Mouse (Mus musculus) cerebral cortex, adult 2 months (tissue): ENCODE results near the gene 1700016H13Rik.

Experiments
- WGBS: fragments of 180-500 bp; shearing (Covaris S2); methylation state at CpG from one replicate; pipeline ENCODE4 v1.1.7; 2018; 5-methylcytosine and 5-hydroxymethylcytosine counted together

The 1700016H13Rik gene

DNA sequence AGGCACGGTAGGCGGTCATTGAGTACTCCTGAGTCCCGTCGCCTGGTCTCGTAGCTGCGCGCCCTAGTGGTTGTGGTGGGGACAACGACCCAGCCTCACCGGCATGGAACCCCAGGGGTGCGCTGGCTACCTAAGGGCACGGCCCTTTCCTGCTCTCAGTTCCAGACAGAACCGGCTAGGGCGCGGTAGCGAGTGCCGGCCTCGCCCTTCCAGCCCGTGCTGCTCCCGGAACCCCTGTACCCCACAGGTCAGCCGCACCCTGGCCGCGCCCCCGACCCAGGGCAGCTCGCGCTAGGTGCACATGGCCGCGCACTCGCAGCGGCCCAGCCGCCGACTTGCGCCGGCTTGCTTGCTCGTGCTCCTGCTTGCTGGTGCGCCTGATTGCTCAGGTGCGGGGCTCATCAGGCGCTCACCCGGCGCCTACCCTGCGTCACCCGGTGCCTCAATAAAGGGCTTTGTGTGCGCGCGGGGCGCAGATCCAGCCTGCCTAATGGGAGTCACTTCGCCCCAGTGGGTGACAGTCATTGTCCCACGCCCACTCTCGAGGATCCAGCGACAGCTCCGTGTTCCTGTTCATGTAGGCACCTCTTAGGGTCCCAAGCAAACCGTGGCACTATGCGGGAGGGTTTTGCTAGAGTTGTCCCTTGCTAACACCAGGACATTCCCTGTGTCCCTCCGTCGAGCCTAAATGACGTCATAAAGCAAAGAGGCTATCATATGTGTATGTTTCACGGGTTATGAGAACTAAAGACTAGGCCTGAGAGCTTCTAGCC, at the start of gene 1700016H13Rik:
Gene 1700016H13Rik, minus strand, starts transcription at position 665 of the 773 bp plus-strand sequence.
- WGBS = 4% methylated on average over 54 of the region's 56 CpGs

DNA sequence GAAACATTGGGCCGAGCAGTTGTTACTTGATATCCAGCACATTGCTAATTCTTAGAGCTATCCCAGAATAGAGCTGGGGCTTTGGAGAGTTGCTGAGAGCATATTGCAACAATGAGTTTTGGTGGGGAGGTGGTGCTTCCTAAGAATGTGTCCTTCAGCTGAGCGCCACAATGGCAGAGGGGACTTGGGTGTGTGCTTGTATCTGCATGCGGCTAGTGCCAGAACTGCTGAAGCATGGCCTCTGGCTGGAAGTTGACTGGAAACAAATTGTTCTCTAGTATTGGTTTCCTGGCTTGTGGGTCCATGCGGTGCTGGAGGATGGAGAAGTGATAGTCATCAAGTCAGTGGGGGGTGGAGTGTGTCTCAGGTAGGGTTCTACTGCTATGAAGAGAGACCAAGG, 49.5 kb upstream of the 1700016H13Rik start:
- 91% methylated on average over 4 of the region's 4 CpGs for WGBS

DNA sequence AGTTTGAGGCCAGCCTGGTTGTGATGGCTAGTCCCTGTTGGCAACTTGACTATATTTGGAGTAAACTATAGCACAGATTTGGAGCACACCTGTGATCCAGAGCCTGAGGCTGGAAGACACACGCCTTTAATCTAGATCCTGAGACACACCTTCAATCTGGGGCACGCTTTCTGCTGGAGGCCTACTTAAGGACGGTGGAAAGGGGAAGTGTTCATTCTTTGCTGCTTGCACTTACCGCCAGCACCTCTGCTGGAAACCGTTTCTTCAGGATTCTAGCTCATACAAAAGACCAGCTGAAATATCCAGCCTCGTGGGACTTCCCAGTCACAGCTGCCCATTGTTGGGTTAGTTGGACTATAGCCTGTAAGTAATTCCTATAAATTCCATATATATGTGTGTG, 46.7 kb upstream of the 1700016H13Rik start:
- WGBS = 81% methylated on average over 6 of the region's 6 CpGs

DNA sequence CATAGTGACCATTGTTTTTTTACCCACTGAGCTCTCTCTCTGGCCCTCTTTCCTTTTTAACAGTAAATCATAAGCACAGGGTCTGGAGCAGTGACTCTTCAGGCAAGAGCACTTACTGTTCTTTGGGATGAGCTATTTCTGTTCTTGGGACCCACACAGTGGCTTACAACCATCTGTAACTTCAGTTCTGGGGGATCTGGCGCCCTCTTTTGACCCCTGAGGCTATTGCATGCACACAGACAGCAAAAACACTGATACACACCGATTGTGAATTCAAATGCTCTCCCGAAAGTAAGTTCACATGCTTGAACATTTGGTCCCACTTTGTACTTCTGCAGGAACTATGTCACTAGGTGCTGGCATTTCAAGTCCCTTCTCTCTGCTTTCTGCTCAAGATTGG, 45.7 kb upstream of the 1700016H13Rik start:
- 78% methylated on average over 3 of the region's 3 CpGs for WGBS

DNA sequence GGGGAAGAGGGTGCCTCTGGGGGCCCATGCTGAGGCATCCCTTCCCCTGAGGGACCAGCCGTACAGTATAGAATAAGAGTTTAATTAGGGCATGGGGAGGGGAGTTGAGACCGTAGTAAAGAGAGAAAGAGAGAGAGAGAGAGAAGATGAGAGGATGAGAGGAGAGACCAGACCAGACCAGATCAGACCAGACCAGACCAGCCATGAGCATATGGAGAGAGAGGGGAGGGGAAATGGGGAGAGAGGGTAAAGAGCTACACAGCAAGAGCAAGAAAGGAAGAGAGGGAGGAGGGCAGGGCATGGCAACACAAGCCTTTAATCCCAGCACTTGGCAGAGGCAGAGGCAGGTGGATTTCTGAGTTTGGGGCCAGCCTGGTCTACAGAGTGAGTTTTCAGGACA, 44.9 kb upstream of the 1700016H13Rik start:
- whole genome bisulfite sequencing = 91% methylated on average over 2 of the region's 2 CpGs

DNA sequence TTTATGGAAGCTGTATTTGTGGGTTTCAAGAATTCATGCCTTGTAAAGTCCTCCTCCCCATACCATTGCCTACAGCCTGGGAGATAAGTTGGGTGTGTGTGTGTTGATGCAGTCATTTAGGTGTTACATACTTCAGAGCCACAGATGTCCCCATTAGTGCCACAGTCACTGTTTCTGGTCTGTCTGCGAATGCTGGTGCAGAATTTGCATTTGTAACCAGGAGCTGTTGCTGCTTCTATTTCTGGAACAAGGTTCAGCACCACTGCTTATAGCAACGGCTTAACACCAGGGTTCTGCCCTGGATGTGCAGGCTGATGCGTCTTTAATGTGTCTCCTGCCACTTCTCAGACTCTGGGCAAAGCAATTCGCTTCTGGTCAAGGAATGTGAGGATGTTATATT, 43.7 kb upstream of the 1700016H13Rik start:
- WGBS = 38% methylated on average over 4 of the region's 4 CpGs

DNA sequence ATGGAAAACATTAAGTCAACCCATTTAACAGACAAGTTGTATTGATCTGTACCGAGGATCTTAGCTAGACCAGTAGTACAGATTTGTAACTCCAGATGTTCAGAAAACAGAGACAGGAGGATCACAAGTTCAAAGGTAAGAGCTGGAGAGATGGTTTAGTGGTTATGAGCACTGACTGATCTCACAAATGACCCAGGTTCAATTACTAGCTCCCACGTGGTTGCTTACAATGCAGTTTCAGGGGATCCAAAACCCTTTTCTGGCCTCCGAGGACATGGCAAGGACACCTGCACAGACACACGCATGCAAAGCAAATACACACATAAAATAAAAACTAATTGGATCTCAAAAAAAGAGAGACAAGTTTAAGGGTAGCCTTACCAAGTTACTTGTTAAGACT, 42.8 kb upstream of the 1700016H13Rik start:
- WGBS = 87% methylated on average over 4 of the region's 4 CpGs

DNA sequence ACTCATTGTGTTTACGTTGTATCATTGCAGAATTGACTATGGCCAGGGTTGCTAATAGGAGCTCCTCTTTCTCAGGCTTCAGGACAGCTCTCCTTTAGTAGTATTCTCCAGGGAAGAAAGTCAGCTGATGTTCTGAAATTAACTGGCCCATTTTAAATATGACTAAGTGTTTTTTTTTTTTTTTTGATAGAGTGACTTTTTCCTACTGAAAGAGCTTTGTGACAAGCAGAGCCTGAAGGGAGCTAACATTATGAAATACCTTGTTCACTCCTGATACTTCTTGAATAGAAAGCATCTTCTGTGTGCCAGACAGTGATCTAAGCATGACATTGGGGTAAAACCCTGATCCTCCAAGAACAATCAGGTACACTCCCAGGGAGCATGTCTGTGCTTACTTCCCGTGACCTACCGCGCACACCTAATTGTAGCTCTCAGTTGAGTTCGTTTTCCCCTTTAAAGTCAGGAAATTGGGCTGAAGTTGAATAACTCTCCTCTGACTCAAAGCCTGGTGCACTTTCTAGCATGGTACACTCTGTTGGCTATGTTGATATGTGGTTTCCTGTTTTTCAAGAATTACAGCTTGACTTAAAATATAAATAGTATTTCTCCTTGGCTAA, 42.2 kb upstream of the 1700016H13Rik start:
- 78% methylated on average over 5 of the region's 5 CpGs for WGBS

DNA sequence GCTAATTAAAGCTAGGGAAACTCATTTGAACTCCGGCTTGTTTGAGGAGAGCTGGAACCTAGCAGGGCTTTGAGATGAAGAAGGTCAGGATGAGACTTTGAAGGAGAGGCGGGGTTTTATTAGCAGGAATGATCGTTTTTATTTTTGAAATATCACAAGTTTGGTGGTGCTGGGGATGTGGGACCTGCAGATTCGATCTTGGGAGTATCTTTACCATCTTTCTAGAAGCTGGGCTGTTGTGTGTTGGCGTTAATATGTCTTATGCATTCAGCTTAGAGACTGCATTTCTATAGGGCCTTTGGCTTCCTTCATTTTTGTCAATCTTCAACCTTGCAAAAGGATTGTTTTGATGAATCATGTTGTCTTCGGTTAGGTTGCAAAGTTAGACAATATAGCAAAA, 38.3 kb upstream of the 1700016H13Rik start:
- 79% methylated on average over 6 of the region's 6 CpGs for WGBS

DNA sequence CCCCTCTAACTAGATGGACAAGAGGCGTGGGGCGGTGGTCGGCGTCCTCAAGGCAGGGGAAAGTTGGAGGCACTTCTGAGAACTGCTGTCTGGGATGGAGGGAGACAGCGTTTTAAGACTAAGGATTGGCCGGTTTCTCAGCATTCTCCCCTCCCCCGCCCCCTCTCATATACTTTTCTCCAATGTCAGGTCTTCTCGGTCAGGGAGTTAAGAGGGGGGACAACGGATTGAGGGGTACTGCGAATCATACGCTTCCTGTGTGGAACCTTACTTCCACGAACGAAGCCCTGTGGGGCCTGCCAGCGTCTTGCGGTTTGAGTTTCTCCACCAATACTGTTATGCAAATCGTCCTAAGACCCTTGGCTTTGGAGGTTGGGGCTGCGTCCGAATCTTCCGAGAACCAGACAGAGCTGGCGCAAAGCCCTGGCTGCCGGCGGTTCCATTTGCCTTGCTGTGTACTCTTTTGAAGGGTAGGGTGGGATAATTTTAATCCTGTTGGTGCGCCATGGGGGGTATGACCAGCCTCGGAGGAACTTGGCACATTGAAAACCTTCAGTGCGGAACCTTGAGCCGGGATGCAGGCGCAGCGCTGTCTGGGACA, 37.3 kb upstream of the 1700016H13Rik start:
- 3% methylated on average over 28 of the region's 28 CpGs for WGBS

DNA sequence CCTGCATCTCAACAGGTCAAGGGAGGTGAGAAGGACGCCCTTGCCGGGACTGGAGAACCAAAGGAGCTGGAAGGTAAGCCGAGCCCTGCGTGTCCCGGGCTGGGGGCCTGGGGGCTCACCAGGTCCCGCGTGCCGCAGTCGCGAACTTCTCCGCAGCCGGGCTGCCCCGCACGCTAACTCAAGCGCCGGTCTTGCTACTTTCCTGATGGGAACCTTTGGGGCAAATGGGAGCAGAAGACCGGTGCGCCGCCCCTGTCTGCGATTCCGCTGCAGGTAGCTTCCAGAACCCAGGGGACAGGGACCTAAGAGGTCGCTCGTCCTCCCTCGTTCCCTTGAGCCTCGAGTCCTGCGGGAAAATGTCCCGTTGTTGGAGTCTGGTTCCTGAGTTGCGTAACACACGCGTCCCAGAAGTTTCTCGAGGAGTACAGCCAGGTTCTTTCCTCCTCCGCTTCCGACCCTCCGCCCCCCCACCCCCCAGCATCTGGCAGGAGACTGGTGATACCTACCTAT, 36.8 kb upstream of the 1700016H13Rik start:
- under 1% methylated on average over 34 of the region's 34 CpGs for whole genome bisulfite sequencing

DNA sequence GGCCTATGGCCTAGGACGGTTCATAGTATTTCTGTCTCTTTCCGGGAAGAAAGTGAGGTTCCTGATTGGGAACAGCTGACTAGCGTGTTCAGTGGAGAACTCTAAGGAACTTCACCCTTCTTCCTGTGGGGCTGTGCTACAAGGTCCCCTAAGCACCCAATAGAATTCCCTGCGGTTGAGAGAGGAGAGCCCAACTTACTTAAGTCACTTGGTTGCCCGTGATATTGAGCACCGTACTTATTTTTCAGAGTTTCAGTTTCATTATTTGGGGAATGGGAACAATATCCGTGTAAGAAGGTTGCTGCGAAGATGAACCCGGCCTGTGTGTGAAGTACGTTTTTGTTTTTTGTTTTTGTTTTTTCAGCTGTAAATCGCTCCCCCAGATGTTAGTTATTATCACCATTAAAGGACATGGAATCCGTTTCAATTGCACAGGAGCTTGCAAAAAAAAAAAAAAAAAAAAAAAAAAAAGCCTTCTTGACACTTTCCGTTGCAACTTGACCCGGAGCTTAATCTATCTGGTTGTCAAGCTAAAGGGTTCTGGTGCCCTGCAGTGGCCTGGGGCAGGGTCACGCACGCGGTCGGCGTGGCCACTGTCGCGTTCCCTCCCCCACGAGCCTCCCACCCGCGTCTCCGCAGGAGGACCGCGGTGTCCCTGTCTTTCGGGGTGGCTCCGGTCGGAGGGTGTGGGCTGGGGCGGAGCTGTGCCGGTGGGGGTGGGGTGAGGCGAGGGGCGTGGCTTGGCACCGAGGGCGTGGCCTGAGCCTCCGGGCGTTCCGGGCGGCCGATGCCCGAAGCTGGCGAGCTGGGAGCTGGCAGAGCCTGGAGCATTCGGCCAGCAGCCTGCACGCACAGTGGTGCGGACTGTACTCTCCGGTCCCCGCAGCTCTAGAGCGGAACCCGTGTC, 36.1 kb upstream of the 1700016H13Rik start, which contains the start of gene Aff1:
Gene Aff1, plus strand, starts transcription at position 751 of the 907 bp plus-strand sequence.
- WGBS = 6% methylated on average over 50 of the region's 50 CpGs

DNA sequence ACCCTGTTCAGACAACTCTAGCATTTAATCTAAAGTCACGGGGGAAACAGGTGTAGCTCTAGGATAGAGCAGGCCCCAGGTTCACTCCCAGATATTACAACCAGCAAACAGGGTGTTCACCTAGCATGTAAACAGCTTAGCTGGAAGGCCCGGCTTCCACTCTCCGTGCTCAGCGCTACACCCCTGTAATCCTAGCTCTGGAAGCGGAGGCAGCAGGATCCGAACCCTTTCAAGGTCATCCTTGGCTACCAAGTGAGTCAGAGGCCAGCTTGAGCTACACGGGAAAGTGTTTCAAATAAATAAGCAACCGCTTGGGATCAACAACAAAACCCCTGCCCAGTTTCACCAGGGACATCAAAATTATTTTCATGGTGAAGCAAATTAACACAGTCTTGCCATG, 34.4 kb upstream of the 1700016H13Rik start:
- 95% methylated on average over 8 of the region's 8 CpGs for WGBS

DNA sequence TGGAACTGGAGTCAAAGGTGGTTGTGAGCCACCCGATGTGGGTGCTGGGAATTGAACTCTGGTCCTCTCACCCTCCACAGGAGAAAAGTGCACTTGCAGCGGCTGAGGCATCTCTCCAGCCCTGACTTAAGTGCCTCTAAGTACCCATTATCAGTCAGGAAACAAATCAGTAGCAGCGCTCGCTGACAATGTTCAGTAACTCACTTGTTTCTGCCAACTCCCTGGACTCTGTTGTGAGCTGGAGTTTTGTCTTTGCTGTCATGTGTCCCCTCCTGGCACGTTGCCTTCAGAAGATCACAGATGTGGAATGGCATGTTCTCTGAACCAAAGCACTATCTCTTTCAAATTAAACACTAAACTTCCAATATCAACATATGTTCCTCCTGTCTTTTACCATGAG, 33.8 kb upstream of the 1700016H13Rik start:
- 87% methylated on average over 5 of the region's 5 CpGs for whole genome bisulfite sequencing

DNA sequence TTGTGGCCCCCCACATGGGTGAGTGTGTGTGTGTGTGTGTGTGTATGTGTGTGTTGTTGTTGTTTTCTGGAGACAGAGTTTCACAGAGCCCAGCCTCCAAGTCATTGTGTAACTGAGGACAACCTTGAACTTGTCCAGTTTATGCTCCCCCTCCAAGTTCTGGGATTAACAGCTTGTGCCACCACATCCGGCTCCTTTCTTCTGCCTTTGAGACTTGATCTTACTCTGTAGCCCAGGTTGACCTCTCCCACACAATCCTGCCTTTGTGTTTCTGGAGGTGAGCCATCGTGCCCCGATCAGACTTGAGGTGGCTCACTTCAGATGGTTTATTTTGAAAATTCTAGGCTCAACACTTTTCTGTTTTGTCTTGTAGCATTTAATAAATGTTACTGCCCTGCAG, 26.0 kb upstream of the 1700016H13Rik start:
- 75% methylated on average over 3 of the region's 3 CpGs for WGBS

DNA sequence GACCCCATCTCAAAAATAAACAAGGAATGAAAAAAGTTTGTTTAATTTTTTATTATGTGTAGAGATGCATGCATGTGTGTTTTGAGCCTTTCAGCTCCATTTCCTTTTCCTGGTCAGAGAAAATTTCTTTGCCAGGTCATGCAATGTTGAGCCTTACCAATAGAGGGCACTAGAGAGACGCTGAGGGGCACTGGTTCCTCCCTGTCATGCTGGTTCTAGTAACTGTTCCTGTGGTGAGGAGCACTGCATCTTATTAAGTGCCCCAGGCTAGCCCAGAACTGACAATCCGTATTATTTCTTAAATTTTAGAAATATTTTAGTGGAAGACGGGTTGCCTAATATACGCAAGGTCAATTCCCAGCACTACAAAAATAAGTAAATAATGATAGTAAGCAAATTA, 24.6 kb upstream of the 1700016H13Rik start:
- 57% methylated on average over 4 of the region's 4 CpGs for WGBS

DNA sequence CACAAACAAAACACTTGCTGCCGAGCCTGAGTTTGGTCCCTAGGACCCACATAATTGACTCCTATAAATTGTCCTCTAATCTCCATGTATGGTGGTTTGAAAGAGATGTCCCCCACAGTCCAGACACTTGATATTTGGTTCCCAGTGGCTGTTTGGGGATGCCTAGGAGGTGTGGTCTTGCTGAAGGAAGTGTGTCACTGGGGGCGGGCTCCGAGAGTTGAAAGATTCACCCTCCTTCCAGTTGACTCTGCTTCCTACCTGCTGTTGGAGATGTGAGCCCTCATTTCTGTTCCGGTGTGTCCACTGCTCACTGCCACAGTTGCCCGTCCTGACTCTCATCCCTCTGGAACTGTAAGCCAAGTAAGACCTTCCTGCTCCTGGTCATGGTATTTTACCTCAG, 23.2 kb upstream of the 1700016H13Rik start:
- 94% methylated on average over 5 of the region's 5 CpGs for WGBS

DNA sequence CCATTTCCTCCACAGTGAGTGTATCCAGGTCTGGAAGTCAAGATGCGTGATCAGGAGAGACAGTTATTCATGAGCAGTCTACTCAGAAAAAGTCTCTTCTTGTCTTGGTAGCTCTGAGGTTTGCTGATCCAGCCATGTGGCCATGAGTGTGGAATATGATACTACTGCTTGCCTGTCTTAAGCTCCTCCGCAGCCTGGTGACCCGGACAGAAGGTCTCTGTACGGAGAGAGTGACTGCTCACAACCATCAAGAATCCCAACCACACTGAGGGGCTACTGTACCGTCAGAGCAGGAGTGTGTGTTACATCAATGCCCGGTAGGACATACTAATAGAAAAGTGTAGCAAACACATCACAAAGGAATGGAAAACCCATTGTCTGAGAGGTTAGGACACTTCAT, 22.1 kb upstream of the 1700016H13Rik start:
- WGBS = 88% methylated on average over 6 of the region's 6 CpGs

DNA sequence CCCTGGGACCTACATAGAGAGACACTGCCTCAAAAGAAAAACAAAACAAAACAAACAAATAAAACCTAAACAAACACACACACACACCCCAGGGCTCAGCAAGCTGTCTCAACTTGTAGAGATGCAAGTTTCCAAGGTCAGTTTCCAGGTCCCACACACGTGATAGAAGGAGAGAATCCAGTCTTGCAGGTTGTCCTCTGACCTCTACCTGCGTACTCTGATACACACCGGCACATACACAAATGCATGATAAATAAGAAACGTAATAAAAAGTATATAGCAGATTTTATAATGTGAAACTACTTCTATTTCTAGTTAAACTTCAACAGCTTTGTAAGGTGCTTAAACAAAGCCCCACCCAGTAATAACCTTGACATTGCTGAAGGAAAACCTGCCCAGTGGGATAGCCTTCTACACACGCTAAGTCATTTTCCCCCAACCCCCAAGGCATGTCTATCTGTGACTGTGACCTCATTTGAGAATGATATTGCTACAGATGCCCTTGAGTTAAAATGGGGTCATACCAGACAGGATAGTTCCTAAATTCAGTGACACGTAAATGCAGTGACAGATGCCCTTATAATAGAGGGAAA, 20.6 kb upstream of the 1700016H13Rik start:
- 91% methylated on average over 6 of the region's 6 CpGs for WGBS

DNA sequence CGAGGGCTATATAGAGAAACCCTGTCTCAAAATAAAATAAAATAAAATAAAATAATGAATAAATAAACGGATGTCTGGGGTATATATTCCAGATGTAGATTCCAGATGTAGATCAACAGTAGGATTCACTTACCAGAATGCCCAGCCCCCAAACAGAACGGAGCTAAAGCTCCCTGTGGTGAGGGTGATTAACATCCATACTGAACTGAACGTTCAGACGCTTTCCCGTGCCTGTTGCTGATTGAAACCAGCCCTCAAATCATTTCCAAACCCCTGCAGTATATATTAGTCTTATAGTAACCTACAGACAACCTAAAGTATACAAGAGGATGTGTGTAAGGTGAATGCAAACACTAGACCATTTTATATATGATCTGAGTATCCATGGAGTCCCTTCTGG, 18.7 kb upstream of the 1700016H13Rik start:
- 67% methylated on average over 6 of the region's 6 CpGs for WGBS

DNA sequence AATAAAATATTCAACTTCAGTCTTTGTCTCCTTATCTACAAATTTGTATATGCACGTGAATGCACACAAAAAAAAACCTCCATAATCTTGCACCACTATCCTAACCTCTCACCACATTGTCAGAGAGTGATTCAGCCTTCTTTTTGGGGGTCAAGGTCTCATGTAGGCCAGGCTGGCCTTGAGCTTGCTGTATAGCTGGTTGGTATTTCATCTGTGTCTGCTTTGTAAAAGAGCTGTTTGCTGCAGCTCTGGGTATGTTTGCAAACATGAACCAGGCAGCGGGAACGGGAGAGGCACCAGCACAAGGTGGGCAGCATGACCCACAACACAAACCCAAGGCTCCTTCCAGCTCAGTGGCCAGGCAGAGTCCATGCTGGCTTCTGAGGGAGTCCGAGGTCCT, 17.8 kb upstream of the 1700016H13Rik start:
- WGBS = 87% methylated on average over 4 of the region's 4 CpGs
